Mouse (Mus musculus) embryonic facial prominence, embryonic 12.5 days (tissue): ENCODE data around the gene Add1. TPM values are rescaled to one million over a fixed set of nuclear protein-coding genes. Genes with fewer than 3 reads are reported as not detected.
"Not testable (repeated sequence)": the region's sequence is repeated elsewhere in the genome, so short reads cannot be mapped to it uniquely, and the experiment has no call there.

Experiments used
- ATAC-seq: fragments of 200-750 bp; cut with Nextera tagmentation; 2 replicates; pipeline ENCODE4 v1.8.0; 2017; ENCODE audit not compliant: insufficient number of reproducible peaks, insufficient read depth, low FRiP score, low TSS enrichment
- H3K27ac ChIP-seq: fragments of 300-500 bp; sonication (generic); 2 replicates; pipeline ENCODE4 v1.5.1; 2016; ENCODE audit warnings: mild to moderate bottlenecking
- H3K27me3 ChIP-seq: fragments of 300-500 bp; sonication (generic); 2 replicates; pipeline ENCODE4 v1.6.1; 2016; ENCODE audit warnings: mild to moderate bottlenecking, moderate library complexity
- H3K36me3 ChIP-seq: fragments of 300-500 bp; sonication (generic); 2 replicates; pipeline ENCODE4 v1.6.1; 2016; ENCODE audit warnings: mild to moderate bottlenecking
- H3K4me1 ChIP-seq: fragments of 300-500 bp; sonication (generic); 2 replicates; pipeline ENCODE4 v1.6.1; 2016
- H3K4me2 ChIP-seq: fragments of 300-500 bp; sonication (generic); replicated peaks from 2 replicates; pipeline ENCODE4 v1.6.1; 2016; ENCODE audit warnings: mild to moderate bottlenecking, moderate library complexity
- H3K4me3 ChIP-seq: fragments of 300-500 bp; sonication (generic); 2 replicates; pipeline ENCODE4 v1.5.1; 2016; ENCODE audit warnings: mild to moderate bottlenecking
- H3K9ac ChIP-seq: fragments of 300-500 bp; sonication (generic); 2 replicates; pipeline ENCODE4 v1.6.1; 2016; ENCODE audit warnings: mild to moderate bottlenecking, moderate library complexity
- H3K9me3 ChIP-seq: fragments of 300-500 bp; sonication (generic); 2 replicates; pipeline ENCODE4 v1.6.1; 2016; ENCODE audit warnings: mild to moderate bottlenecking, moderate library complexity
- WGBS: fragments of 180-500 bp; shearing (Covaris S2); methylation state at CpG from one replicate; pipeline ENCODE4 v1.1.7; 2016; 5-methylcytosine and 5-hydroxymethylcytosine counted together
- polyA plus RNA-seq: library from polyadenylated mRNA; unstranded; fragments of >200 nt; fragmentation: Nextera tagmentation; extraction: Ambion mirVana; gene quantifications from 2 replicates; pipeline ENCODE4 v1.2.1, GENCODE M21; 2016

The Add1 gene
- polyA plus RNA-seq, 1 experiment from 2014 or later, result 208 TPM

DNA sequence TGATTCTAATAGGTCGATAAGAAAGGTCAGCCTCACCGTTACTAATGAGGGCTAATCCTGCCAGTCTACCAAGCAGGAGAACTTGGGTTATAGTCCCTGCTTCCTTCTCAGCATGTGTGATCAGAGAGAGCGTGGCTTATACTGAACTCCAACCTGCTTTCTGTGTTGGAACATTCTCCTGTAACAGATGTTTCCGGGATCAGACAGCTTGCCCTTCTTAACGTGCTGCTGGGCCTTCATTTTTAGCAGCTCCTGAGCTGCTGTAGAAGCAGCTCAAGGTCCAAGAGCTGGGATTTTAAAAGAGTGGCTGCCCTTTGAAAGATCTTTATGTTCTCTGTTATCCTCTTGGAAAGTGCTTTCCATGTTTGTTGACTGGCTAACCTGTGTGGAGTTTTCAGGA, 11.8 kb downstream of the Add1 start:
- Histone ChIP-seq H3K27me3 (no peaks in the 10 kb centered on the region), H3K4me2 (no peak overlapping the region), H3K36me3 (peaks cover 4% of the 10 kb centered on the region; the same call in 1 of the 2 replicates), H3K9me3 (no peaks in the 10 kb centered on the region), H3K9ac (no peak overlapping the region), H3K4me1 (peaks cover 9% of the 10 kb centered on the region; the same call in 1 of the 2 replicates), H3K27ac (no peak overlapping the region), H3K4me3 (no peak overlapping the region)
- ATAC-seq, result no peak
- whole genome bisulfite sequencing, result 79% methylated on average over 5 of the region's 5 CpGs

DNA sequence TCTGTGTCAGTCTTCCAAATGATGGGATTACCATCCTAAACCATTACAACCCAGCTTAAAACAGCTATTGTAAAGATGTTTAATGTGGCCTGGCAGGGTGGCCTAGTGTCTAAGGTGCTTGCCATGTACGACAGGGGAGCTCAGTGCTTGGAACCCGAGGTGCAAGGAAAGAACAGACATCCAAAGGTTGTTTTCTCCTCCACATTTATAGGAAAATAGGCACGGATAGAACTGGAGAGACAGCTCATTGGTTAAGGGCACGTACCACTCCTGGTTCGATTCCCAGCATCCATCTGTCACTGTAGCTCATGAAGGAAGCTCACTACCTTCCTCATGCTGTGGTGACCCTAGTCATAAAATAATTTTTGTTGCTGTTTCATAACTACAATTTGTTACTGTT, 14.4 kb downstream of the Add1 start:
- peaks cover 12% of the 10 kb centered on the region; the same call in 1 of the 2 replicates for H3K4me1 ChIP-seq
- H3K36me3 ChIP-seq, result peaks cover 4% of the 10 kb centered on the region
- 89% methylated on average over 5 of the region's 5 CpGs for WGBS
- no peak overlapping the region for H3K4me2 ChIP-seq
- H3K27me3 ChIP-seq, result no peaks in the 10 kb centered on the region
- no peak overlapping the region for H3K27ac ChIP-seq
- H3K4me3 ChIP-seq, result no peak overlapping the region
- H3K9ac ChIP-seq, result no peak overlapping the region
- no peak for ATAC-seq
- H3K9me3 ChIP-seq, result no peaks in the 10 kb centered on the region

DNA sequence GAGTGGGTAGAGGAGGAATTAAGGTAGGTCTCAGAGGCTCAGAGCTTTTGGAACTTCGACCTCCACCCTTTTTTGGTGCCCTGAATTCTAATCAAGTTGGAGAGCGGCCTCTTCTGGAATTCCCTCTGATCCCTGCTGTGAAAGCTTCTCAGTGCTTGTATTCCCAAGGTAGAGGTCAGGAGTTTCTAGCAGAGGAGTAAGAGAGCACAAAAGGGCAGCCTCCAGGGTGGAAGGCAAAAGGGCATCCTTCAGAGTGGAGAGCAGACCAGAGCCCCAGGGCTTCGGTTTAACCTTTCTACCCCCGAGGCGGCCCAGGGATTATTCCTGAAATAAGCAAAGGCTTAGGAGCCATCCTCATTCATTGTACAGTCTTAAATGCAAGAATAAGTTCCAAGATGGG, 16.6 kb downstream of the Add1 start:
- Histone ChIP-seq H3K36me3 (no peaks in the 10 kb centered on the region; the same call in 1 of the 2 replicates), H3K4me2 (no peak overlapping the region), H3K9ac (peak overlapping the region; percentile 27; the same call in 1 of the 2 replicates), H3K27ac (no peak overlapping the region), H3K4me3 (no peak overlapping the region), H3K4me1 (peaks cover 12% of the 10 kb centered on the region; the same call in 1 of the 2 replicates), H3K27me3 (no peaks in the 10 kb centered on the region), H3K9me3 (no peaks in the 10 kb centered on the region)
- WGBS, result 16% methylated on average over 5 of the region's 5 CpGs
- no peak for ATAC-seq

DNA sequence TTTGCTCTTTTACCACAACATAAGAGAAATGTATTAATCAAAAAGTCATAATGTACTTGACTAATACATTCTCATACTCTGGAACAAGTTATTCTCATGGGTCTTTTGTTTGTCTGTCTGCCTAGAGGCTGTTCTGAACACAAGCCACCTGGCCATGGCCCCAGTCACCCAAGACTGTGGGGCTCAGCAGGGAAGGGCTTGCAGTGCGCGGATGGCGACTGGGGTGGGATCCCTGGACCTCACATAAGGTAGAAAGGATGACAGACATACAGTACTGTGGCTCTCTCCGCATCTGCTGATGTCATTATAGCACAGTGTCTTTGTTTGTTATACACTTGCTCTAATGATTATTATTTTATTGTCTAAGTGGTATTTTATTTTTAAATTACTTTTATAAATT, 17.2 kb downstream of the Add1 start:
- Histone ChIP-seq H3K27me3 (no peaks in the 10 kb centered on the region), H3K4me2 (no peak overlapping the region), H3K4me3 (no peak overlapping the region), H3K27ac (no peak overlapping the region), H3K9me3 (no peaks in the 10 kb centered on the region), H3K9ac (no peak overlapping the region), H3K4me1 (peaks cover 12% of the 10 kb centered on the region; the same call in 1 of the 2 replicates), H3K36me3 (no peaks in the 10 kb centered on the region; the same call in 1 of the 2 replicates)
- 51% methylated on average over 4 of the region's 4 CpGs for WGBS
- ATAC-seq, result no peak

DNA sequence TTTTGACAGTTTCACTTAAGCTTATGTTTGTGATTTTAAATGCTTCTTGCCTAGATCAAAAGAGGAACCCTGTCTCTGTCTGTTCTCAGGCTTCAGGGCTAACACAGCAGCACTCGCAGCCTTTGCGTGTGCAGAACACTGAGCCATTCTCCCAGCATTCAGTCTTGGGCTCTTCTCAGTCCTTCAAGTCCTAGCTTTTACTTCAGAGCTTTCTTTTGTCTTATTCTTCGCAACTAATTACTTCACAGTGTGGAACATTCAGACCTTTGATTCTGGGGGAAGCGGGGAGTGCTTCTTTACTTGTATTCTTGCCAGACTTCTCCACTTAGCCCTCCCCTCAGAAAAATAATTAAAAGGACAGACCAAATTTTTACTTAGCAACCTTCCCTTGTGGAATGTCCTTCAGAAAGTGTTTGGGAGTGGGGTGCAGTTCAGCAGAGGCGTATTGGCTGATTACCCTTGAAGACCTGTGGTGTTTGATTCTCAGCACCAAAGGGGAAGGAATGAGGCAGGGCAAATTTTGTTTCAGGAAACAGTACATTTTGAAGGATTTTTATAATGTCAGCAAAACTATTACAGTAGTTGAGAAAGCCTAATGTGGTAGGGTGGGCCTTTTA, 18.0 kb downstream of the Add1 start:
- H3K9me3 ChIP-seq, result no peaks in the 10 kb centered on the region
- ATAC-seq, result no peak
- WGBS, result 60% methylated on average over 5 of the region's 5 CpGs
- H3K9ac ChIP-seq, result no peak overlapping the region
- H3K4me3 ChIP-seq, result no peak overlapping the region
- H3K4me2 ChIP-seq, result no peak overlapping the region
- H3K36me3 ChIP-seq, result no peaks in the 10 kb centered on the region; the same call in 1 of the 2 replicates
- H3K27ac ChIP-seq, result no peak overlapping the region
- H3K27me3 ChIP-seq, result no peaks in the 10 kb centered on the region
- peaks cover 12% of the 10 kb centered on the region; the same call in 1 of the 2 replicates for H3K4me1 ChIP-seq

DNA sequence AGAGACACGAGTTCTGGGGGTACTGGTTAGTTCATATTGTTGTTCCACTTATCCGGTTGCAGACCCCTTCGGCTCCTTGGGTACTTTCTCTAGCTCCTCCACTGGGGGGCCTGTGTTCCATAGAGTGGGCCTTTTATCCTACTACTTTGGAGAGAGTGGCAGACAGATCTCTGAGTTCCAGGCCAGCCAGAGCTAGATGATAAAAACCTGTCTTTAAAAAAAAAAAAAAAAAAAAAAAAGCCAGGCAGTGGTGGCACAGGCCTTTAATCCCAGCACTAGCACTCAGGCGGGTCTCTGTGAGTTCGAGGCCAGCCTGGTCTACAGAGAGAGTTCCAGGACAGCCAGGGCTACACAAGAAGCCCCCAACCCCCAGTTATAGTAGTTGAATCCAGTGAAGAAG, 18.8 kb downstream of the Add1 start:
- not testable (repeated sequence) for H3K4me2 ChIP-seq, H3K4me3 ChIP-seq, H3K36me3 ChIP-seq, ATAC-seq, H3K27ac ChIP-seq, H3K9me3 ChIP-seq, H3K4me1 ChIP-seq, H3K9ac ChIP-seq, H3K27me3 ChIP-seq
- 86% methylated on average over 5 of the region's 5 CpGs for WGBS

DNA sequence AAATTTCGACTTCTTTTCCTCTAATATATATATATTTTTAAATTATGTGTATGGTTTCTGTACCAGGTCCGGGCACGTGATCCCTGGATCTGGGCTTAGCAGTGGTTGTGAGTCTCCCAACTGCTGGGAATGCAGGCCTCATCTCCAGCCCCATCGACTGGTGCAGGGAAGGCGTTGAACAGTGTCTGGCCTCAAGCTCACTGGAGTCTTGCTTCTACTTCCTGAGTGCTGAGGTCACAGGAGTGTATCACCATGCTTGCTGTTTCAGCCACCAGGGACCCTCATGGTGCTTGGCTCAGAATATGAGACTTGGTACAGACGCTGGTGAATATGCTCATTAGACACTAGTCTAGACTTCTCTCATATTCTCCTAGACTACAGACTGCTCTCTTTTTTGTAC, 19.2 kb downstream of the Add1 start:
- no peaks in the 10 kb centered on the region for H3K9me3 ChIP-seq
- H3K36me3 ChIP-seq, result peaks cover 3% of the 10 kb centered on the region; the same call in 1 of the 2 replicates
- H3K4me2 ChIP-seq, result no peak overlapping the region
- no peaks in the 10 kb centered on the region for H3K27me3 ChIP-seq
- H3K27ac ChIP-seq, result no peak overlapping the region
- H3K4me1 ChIP-seq, result peaks cover 9% of the 10 kb centered on the region; the same call in 1 of the 2 replicates
- no peak for ATAC-seq
- H3K4me3 ChIP-seq, result no peak overlapping the region
- no peak overlapping the region for H3K9ac ChIP-seq
- WGBS, result 96% methylated on average over 6 of the region's 6 CpGs

DNA sequence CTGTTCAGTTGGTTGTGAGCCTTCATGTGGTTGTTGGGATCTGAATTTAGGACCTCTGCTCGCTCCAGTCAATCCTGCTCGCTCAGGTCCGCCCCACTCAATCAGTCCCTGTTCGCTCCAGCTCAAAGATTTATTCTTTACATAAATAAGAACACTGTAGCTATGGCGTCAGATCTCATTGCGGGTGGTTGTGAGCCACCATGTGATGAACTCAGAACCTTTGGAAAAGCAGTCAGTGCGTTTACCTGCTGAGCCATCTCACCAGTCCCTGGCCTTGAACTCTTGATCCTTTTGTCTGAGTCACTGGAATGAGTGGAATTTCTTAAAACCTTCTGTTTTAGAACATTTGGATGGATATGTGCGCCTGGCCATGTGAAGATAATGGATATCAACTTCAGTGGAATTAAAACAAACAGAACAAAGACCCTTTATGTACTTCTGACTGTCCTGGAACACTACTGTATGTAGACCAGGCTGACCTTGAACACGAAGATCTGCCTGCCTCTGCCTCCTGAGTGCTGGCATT, 19.8 kb downstream of the Add1 start:
- no peak overlapping the region for H3K9ac ChIP-seq
- H3K4me3 ChIP-seq, result no peak overlapping the region
- H3K36me3 ChIP-seq, result peaks cover 3% of the 10 kb centered on the region; the same call in 1 of the 2 replicates
- 93% methylated on average over 9 of the region's 9 CpGs for WGBS
- H3K4me1 ChIP-seq, result peaks cover 9% of the 10 kb centered on the region; the same call in 1 of the 2 replicates
- no peak overlapping the region for H3K27ac ChIP-seq
- H3K4me2 ChIP-seq, result no peak overlapping the region
- no peak for ATAC-seq
- H3K9me3 ChIP-seq, result no peaks in the 10 kb centered on the region
- no peaks in the 10 kb centered on the region for H3K27me3 ChIP-seq

DNA sequence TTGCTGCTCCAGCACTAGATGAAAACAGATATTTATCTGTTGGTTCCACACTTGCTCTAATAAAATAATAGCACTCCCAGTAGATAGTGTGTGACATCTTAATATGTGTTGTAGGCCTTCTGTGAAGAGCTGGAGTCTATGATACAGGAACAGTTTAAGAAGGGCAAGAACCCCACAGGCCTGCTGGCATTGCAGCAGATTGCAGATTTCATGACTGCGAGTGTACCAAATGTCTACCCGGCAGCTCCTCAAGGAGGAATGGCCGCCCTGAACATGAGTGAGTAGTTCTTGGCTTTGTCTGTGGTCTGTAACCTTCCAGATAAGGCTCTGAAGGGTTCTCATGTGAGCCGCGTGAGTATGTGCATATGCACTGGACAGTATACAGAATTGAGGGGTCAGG, 31.1 kb downstream of the Add1 start:
- no peak for ATAC-seq
- Histone ChIP-seq H3K4me2 (no peak overlapping the region), H3K27me3 (no peaks in the 10 kb centered on the region), H3K27ac (no peak overlapping the region), H3K9me3 (no peaks in the 10 kb centered on the region), H3K4me1 (no peaks in the 10 kb centered on the region), H3K9ac (no peak overlapping the region), H3K4me3 (no peak overlapping the region), H3K36me3 (peaks cover 47% of the 10 kb centered on the region)
- 96% methylated on average over 5 of the region's 5 CpGs for WGBS

DNA sequence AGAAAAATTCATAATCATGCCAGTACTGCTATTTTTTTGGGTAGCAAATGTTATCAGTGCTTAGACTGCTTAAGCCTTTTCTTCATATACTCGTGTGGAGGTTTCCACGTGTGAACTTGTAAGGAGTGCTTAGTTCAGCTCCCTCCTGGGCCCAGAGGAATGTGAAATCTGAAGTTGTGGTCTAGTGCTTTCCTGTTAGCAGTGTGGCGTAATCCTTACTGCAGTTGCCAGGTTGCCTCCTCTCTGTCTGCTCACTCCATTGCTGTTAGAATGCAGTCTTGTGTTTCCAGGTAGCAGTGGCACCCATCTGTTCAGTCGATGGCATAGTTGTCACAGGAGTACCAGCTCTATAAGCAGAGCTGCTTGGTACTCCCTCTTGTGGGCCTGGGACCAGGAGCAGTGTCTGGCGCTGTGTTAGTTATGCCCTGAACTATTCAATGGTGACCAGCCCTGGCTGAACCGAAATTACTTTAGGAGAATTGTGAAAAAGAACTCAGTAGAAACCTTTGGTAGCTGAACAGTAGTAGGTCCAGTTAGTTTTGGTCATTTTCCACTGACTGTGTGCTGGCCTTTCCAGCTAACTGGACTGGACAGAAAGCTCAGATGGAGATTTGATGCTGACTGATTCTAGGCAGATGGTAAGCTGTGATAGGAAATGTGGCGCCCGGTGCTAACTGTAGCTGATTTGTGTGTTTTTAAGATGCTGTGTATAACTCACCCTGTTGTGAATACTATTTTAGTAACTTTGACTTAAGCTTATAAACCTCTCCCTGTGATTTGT, 33.8 kb downstream of the Add1 start:
- Histone ChIP-seq H3K4me1 (no peaks in the 10 kb centered on the region), H3K36me3 (peaks cover 52% of the 10 kb centered on the region)
- no peak for ATAC-seq

DNA sequence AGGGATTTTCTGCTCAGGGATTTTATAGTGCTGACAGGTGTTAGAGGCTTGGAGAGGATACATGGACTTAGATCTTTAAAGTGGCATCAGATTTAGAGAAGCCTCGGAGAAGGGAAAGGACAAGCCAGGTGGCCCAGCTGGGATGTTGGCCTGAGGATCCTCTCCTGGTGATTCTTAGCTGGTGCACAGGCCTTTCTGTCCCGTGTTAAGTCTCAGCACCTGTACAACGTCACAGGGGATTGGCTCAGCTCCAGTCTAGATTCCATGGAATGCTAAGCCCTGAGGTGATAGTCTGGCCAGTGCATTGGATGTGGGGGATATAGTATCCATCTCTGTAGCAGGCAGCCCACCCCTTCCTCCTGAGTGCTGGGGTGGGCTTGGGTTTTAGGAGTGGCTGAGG, 34.8 kb downstream of the Add1 start:
- Histone ChIP-seq H3K27me3 (no peaks in the 10 kb centered on the region), H3K4me2 (no peak overlapping the region), H3K9me3 (no peaks in the 10 kb centered on the region), H3K4me3 (no peak overlapping the region), H3K36me3 (peaks cover 47% of the 10 kb centered on the region), H3K9ac (no peak overlapping the region), H3K27ac (no peak overlapping the region), H3K4me1 (no peaks in the 10 kb centered on the region)
- no peak for ATAC-seq
- WGBS, result 80% methylated on average over 3 of the region's 3 CpGs

More for the DNA sequence above, 33.8 kb downstream of the Add1 start:
- no peak overlapping the region for H3K4me3 ChIP-seq
- no peak overlapping the region for H3K9ac ChIP-seq
- H3K4me2 ChIP-seq, result no peak overlapping the region
- 80% methylated on average over 8 of the region's 8 CpGs for WGBS
- no peaks in the 10 kb centered on the region for H3K9me3 ChIP-seq
- H3K27ac ChIP-seq, result no peak overlapping the region
- no peaks in the 10 kb centered on the region for H3K27me3 ChIP-seq

DNA sequence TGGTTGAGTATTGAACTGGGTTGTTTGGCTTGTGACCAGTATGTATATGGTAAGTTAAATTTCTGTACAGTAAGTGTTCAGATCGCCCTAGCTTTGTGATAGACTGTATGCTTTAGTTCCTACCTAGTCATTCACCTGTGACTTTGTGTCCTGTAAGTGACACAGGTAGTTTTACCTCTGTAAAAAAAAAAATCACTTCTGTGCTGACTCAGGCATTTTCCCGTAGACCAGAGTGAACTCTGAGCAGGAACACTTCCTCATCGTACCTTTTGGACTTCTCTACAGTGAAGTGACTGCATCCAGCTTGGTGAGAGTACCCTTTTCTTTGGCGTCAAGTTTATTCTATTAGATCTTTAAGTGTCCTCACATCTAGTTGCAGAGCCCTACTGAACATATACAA, 36.5 kb downstream of the Add1 start:
- Histone ChIP-seq H3K9ac (no peak overlapping the region), H3K4me3 (no peak overlapping the region), H3K4me1 (no peaks in the 10 kb centered on the region), H3K27me3 (no peaks in the 10 kb centered on the region), H3K27ac (no peak overlapping the region), H3K4me2 (no peak overlapping the region), H3K36me3 (peaks cover 57% of the 10 kb centered on the region), H3K9me3 (no peaks in the 10 kb centered on the region)
- no peak for ATAC-seq
- 89% methylated on average over 4 of the region's 4 CpGs for WGBS
